Mouse (Mus musculus) hindbrain, embryonic 11.5 days (tissue): ENCODE measurements at regions not wholly inside any gene's neighbourhood (a gene's known extent, or its start where the extent isn't known, plus 50 kb on each side); places are given as distances from the start of the nearest gene placed in this dataset.
A peak's percentile ranks its signal among the peaks of the same experiment; 100 is the strongest.

Experiments used
- ATAC-seq: fragments of 200-750 bp; cut with Nextera tagmentation; 2 replicates; pipeline ENCODE4 v1.8.0; 2017; ENCODE audit warnings: mild to moderate bottlenecking, moderate TSS enrichment, moderate library complexity; ENCODE audit not compliant: low FRiP score
- DNase-seq: peaks from one replicate; pipeline ENCODE4 v3.0.0-alpha.2; 2015; ENCODE audit warnings: low spot score
- H3K27ac ChIP-seq: fragments of 300-500 bp; sonication (generic); 2 replicates; pipeline ENCODE4 v1.5.1; 2014; ENCODE audit warnings: mild to moderate bottlenecking, low read depth, low read length
- H3K27me3 ChIP-seq: fragments of 300-500 bp; sonication (generic); 2 replicates; pipeline ENCODE4 v1.6.1; 2014; ENCODE audit warnings: mild to moderate bottlenecking, low read length, moderate library complexity, mixed read lengths; ENCODE audit not compliant: control insufficient read depth, insufficient read depth
- H3K36me3 ChIP-seq: fragments of 300-500 bp; sonication (generic); 2 replicates; pipeline ENCODE4 v1.6.1; 2014; ENCODE audit warnings: mild to moderate bottlenecking, low read length, moderate library complexity, mixed read lengths; ENCODE audit not compliant: control insufficient read depth, insufficient read depth
- H3K4me1 ChIP-seq: fragments of 300-500 bp; sonication (generic); replicated peaks from 2 replicates; pipeline ENCODE4 v1.6.1; 2014; ENCODE audit warnings: low read length, mixed read lengths; ENCODE audit not compliant: control insufficient read depth, insufficient read depth
- H3K4me2 ChIP-seq: fragments of 300-500 bp; sonication (generic); replicated peaks from 2 replicates; pipeline ENCODE4 v1.6.1; 2014; ENCODE audit warnings: mild to moderate bottlenecking, low read depth, low read length
- H3K4me3 ChIP-seq: fragments of 300-500 bp; sonication (generic); 2 replicates; pipeline ENCODE4 v1.5.1; 2014; ENCODE audit warnings: low read depth, low read length
- H3K9ac ChIP-seq: fragments of 300-500 bp; sonication (generic); 2 replicates; pipeline ENCODE4 v1.6.1; 2014; ENCODE audit warnings: low read depth, low read length
- H3K9me3 ChIP-seq: fragments of 300-500 bp; sonication (generic); 2 replicates; pipeline ENCODE4 v1.6.1; 2016; ENCODE audit warnings: low read length; ENCODE audit not compliant: control insufficient read depth
- WGBS: fragments of 180-500 bp; shearing (Covaris S2); extraction: QIAGEN DNeasy Blood & Tissue Kit; methylation state at CpG from one replicate; pipeline ENCODE4 v1.1.7; 2014; 5-methylcytosine and 5-hydroxymethylcytosine counted together

GRCm38 (mm10) chr15:87342656-87343055, 201.4 kb upstream of the Fam19a5 start:
- Histone ChIP-seq H3K9me3 (no peaks in the 10 kb centered on the region), H3K4me2 (no peak overlapping the region), H3K27ac (no peak overlapping the region), H3K4me1 (no peaks in the 10 kb centered on the region), H3K9ac (no peak overlapping the region), H3K4me3 (no peak overlapping the region), H3K27me3 (no peaks in the 10 kb centered on the region), H3K36me3 (no peaks in the 10 kb centered on the region)
- WGBS: 92% methylated on average over 1 of the region's 1 CpGs
- DNase-seq: no peak
- no peak for ATAC-seq

DNA sequence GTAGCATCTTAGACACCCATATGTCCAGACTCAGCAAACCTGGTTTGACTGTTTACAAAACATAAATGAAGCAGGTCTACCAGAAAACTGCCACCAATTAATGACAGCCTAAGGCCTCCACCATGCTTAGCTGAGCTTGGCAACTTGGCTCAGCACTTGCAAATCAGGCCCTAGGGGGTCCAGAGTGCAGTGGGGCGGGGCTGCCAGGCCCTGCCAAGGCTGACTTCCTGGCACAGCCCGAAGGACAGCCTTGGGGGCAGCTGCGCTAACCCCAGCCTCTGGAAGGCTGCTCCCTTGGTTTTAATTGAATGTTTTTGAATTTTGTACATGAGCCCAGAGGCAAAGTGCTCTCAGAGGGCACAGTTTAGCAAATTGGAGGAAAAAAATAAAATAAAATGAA, 198.3 kb upstream of the Fam19a5 start:
- no peak for ATAC-seq
- no peak overlapping the region for H3K9ac ChIP-seq

GRCm38 (mm10) chr15:87349533-87350247, 194.4 kb upstream of the Fam19a5 start:
- no peak overlapping the region for H3K9ac ChIP-seq
- ATAC-seq (no peak), DNase-seq (no peak)
- no peaks in the 10 kb centered on the region for H3K27me3 ChIP-seq
- H3K36me3 ChIP-seq: no peaks in the 10 kb centered on the region
- no peak overlapping the region for H3K4me3 ChIP-seq
- WGBS: 68% methylated on average over 11 of the region's 11 CpGs
- no peak overlapping the region for H3K27ac ChIP-seq
- no peak overlapping the region for H3K4me2 ChIP-seq
- H3K9me3 ChIP-seq: no peaks in the 10 kb centered on the region
- no peaks in the 10 kb centered on the region for H3K4me1 ChIP-seq

More for the DNA sequence above, 198.3 kb upstream of the Fam19a5 start:
- no peak for DNase-seq
- H3K27me3 ChIP-seq: no peaks in the 10 kb centered on the region
- H3K4me2 ChIP-seq: no peak overlapping the region
- H3K36me3 ChIP-seq: no peaks in the 10 kb centered on the region
- no peak overlapping the region for H3K4me3 ChIP-seq
- no peaks in the 10 kb centered on the region for H3K9me3 ChIP-seq
- no peaks in the 10 kb centered on the region for H3K4me1 ChIP-seq
- whole genome bisulfite sequencing: 71% methylated on average over 3 of the region's 3 CpGs
- no peak overlapping the region for H3K27ac ChIP-seq

DNA sequence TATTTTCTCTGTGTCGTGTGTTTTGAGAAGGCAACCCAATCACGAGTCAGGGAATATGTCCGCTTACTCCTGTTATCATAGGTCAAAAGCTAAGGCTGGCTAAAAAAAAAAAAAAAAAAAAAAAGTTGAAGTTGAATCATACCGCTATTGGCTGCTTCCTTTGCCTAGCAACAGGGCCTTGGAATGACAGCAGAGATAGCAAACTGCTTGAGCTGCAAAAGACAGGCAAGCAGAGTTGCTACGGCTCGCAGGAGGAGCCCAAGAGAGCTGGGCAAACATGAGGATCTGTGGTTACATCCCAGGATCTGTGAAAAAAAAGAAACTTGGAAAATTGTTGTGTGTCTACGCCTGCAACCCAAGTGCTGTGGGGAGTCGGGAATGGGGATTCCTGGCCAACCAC, 191.3 kb upstream of the Fam19a5 start:
- no peak for ATAC-seq
- no peak overlapping the region for H3K27ac ChIP-seq
- no peak overlapping the region for H3K4me3 ChIP-seq
- no peaks in the 10 kb centered on the region for H3K9me3 ChIP-seq
- 83% methylated on average over 8 of the region's 8 CpGs for WGBS
- no peaks in the 10 kb centered on the region for H3K36me3 ChIP-seq
- no peak for DNase-seq
- no peaks in the 10 kb centered on the region for H3K4me1 ChIP-seq
- H3K4me2 ChIP-seq: no peak overlapping the region
- H3K27me3 ChIP-seq: no peaks in the 10 kb centered on the region
- no peak overlapping the region for H3K9ac ChIP-seq

GRCm38 (mm10) chr15:87353886-87354285, 190.2 kb upstream of the Fam19a5 start:
- whole genome bisulfite sequencing: 90% methylated on average over 11 of the region's 11 CpGs
- Histone ChIP-seq H3K4me1 (no peaks in the 10 kb centered on the region), H3K4me3 (no peak overlapping the region), H3K27ac (no peak overlapping the region), H3K9me3 (no peaks in the 10 kb centered on the region), H3K27me3 (no peaks in the 10 kb centered on the region), H3K9ac (no peak overlapping the region), H3K36me3 (no peaks in the 10 kb centered on the region), H3K4me2 (no peak overlapping the region)
- no peak for DNase-seq
- ATAC-seq: no peak

- H3K9ac ChIP-seq: no peak overlapping the region
- no peak overlapping the region for H3K27ac ChIP-seq
- no peak overlapping the region for H3K4me3 ChIP-seq
- no peak overlapping the region for H3K4me2 ChIP-seq
- no peak for DNase-seq
- H3K27me3 ChIP-seq: no peaks in the 10 kb centered on the region
- H3K9me3 ChIP-seq: no peaks in the 10 kb centered on the region
- WGBS: 92% methylated on average over 3 of the region's 3 CpGs
- H3K4me1 ChIP-seq: no peaks in the 10 kb centered on the region
- ATAC-seq: no peak
- no peaks in the 10 kb centered on the region for H3K36me3 ChIP-seq
Observed at GRCm38 (mm10) chr15:87360457-87360856, 183.6 kb upstream of the Fam19a5 start.

GRCm38 (mm10) chr15:87365712-87366361, 178.3 kb upstream of the Fam19a5 start:
- H3K4me1 ChIP-seq: no peaks in the 10 kb centered on the region
- no peak overlapping the region for H3K27ac ChIP-seq
- no peaks in the 10 kb centered on the region for H3K36me3 ChIP-seq
- no peak overlapping the region for H3K4me2 ChIP-seq
- no peak overlapping the region for H3K4me3 ChIP-seq
- no peaks in the 10 kb centered on the region for H3K9me3 ChIP-seq
- 50% methylated on average over 8 of the region's 8 CpGs for WGBS
- no peaks in the 10 kb centered on the region for H3K27me3 ChIP-seq
- peak; percentile 13 for DNase-seq
- ATAC-seq: no peak
- H3K9ac ChIP-seq: no peak overlapping the region

- Histone ChIP-seq H3K4me3 (no peak overlapping the region), H3K27ac (no peak overlapping the region), H3K4me2 (no peak overlapping the region), H3K4me1 (no peaks in the 10 kb centered on the region), H3K9me3 (no peaks in the 10 kb centered on the region), H3K36me3 (no peaks in the 10 kb centered on the region), H3K27me3 (no peaks in the 10 kb centered on the region), H3K9ac (no peak overlapping the region)
- DNase-seq: peak; percentile 29
- WGBS: 43% methylated on average over 5 of the region's 5 CpGs
- no peak for ATAC-seq
Observed at GRCm38 (mm10) chr15:87367381-87367780, 176.7 kb upstream of the Fam19a5 start.

DNA sequence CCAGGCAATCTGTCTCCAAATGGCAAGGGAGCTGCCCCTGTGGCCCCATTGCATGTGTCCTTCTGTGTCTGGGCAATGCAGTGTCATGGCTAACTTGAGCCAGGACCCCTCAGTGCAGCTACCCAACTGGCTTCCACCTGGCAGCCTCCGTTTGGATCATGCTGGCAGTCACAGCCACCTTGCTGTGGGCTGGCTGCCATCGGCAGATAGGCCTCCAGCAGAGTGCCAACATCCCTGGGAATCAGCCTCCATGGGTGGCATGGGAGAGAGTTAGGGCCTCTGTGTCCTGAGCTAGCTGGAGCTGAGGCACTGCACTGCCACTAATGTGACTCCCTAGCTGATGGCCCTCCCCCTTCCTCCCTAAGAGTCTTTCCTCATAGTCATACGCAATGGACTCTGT, 174.7 kb upstream of the Fam19a5 start:
- Histone ChIP-seq H3K4me1 (no peaks in the 10 kb centered on the region), H3K9ac (no peak overlapping the region), H3K9me3 (no peaks in the 10 kb centered on the region), H3K27me3 (no peaks in the 10 kb centered on the region), H3K4me2 (no peak overlapping the region), H3K36me3 (no peaks in the 10 kb centered on the region), H3K27ac (no peak overlapping the region), H3K4me3 (no peak overlapping the region)
- WGBS: 89% methylated on average over 3 of the region's 3 CpGs
- no peak for ATAC-seq
- no peak for DNase-seq
